In the genomic region with DNA sequence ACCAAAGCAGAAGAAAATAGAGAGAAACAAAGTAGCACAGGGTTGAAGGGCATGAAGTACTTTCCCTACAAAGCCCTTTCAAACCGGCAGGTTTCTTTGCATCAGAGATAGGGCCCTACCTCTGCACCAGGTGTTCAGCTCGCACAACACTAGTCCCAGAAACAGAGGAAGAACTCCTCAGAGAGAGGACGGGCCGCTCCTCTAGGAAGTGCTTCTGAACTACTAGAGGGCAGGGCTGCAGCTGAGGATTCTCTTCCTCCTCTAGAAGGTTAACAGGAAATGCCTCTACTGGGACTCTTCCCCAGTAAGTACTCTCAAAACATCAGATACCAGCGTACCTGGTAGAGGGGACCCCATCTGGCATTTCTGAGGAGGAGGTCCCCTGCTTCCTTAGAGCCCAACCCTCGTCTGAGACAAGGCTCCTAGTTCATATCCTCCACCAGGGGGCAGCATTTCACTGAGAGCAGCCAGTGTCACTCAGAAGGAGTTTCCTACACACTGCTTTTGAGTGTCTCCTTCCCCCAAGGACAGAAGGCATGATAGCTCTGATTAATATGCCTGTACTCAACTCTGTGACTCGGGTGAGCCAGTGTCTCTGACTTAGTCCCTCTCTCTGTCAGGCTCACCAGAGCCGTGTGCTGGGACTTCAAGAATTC, we compare ENCODE assay signal across 8 mouse cellular contexts.
DNase-seq lines count a peak whose midpoint lies in the region; ATAC-seq and TF ChIP-seq lines count a peak whose summit lies in the region.

No protein-coding gene starts in this region.

- no peak for TF ChIP-seq POLR2A in MEL (IDR thresholded peaks at IDR 0.05; ENCODE audit: control insufficient read depth in 1 of 2, insufficient read depth in 1 of 2, low read depth in 1 of 2, low read length in 2 of 2, poor library complexity in 1 of 2)

- H3K9ac ChIP-seq in MEL (ENCODE audit: control insufficient read depth, low read depth, low read length, poor library complexity, severe bottlenecking): no peak overlapping the region
- no peak overlapping the region for H3K9ac ChIP-seq in kidney, embryonic 16.5 days (replicated peaks; ENCODE audit: low read length)
- H3K9ac ChIP-seq in lung, postnatal 0 days (replicated peaks; ENCODE audit: low read depth): no peak overlapping the region

- H3K4me2 ChIP-seq in kidney, embryonic 16.5 days (replicated peaks; ENCODE audit: low read depth, low read length): no peak overlapping the region
- H3K4me2 ChIP-seq in lung, postnatal 0 days (replicated peaks; ENCODE audit: low read depth, low read length): no peak overlapping the region

- no peak overlapping the region for H3ac ChIP-seq in C2C12 (ENCODE audit: control insufficient read depth, insufficient read length, low read depth)

- WGBS in kidney, embryonic 16.5 days: 42% methylated on average over 8 of the region's 8 CpGs
- WGBS in lung, postnatal 0 days: 27% methylated on average over 8 of the region's 8 CpGs

- H3K9me3 ChIP-seq in MEL (replicated peaks; ENCODE audit: insufficient read depth, low read length): no peaks in the 10 kb centered on the region
- no peaks in the 10 kb centered on the region for H3K9me3 ChIP-seq in kidney, embryonic 16.5 days (ENCODE audit: low read length)
- no peaks in the 10 kb centered on the region for H3K9me3 ChIP-seq in lung, postnatal 0 days (ENCODE audit: low read length)

- DNase-seq in MEL (ENCODE audit: low read depth, low spot score): peak; percentile 69
- DNase-seq in cerebellum, postnatal 10 days: peak; percentile 79 to 84
- peak; percentile 15 for DNase-seq in heart, adult 8-10 months (ENCODE audit: low spot score)
- DNase-seq in lung, postnatal 0 days (ENCODE audit: low spot score): peak; percentile 86
- DNase-seq in right cerebral cortex, adult 18-20 months: peak; percentile 35
- DNase-seq in urinary bladder, postnatal 10 days (ENCODE audit: low spot score): no peak

- H3K79me3 ChIP-seq in C2C12 (ENCODE audit: low read depth): no peaks in the 10 kb centered on the region

- peaks cover 75% of the 10 kb centered on the region for H3K27me3 ChIP-seq in C2C12 (ENCODE audit: control insufficient read depth, insufficient read depth, insufficient read length)
- peaks cover 0 to 7% of the 10 kb centered on the region in 2 experiments for H3K27me3 ChIP-seq in MEL (ENCODE audit: control insufficient read depth in 1 of 2, insufficient read depth in 2 of 2, low read length in 2 of 2)
- no peaks in the 10 kb centered on the region for H3K27me3 ChIP-seq in kidney, embryonic 16.5 days (ENCODE audit: insufficient read depth, low read length)
- H3K27me3 ChIP-seq in lung, postnatal 0 days (replicated peaks; ENCODE audit: insufficient read depth, low read length): no peaks in the 10 kb centered on the region

- no peak overlapping the region for H3K27ac ChIP-seq in MEL (ENCODE audit: control insufficient read depth, low read depth, low read length)
- no peak overlapping the region for H3K27ac ChIP-seq in kidney, embryonic 16.5 days (ENCODE audit: low read length)
- no peak overlapping the region for H3K27ac ChIP-seq in lung, postnatal 0 days (ENCODE audit: low read length)

- H3K79me2 ChIP-seq in C2C12 (ENCODE audit: control insufficient read depth, insufficient read depth): no peaks in the 10 kb centered on the region
- no peaks in the 10 kb centered on the region for H3K79me2 ChIP-seq in MEL (ENCODE audit: control insufficient read depth, insufficient read depth, low read length, poor library complexity)

- H3K36me3 ChIP-seq in C2C12 (ENCODE audit: control insufficient read depth, insufficient read depth) (no peaks in the 10 kb centered on the region), MEL (ENCODE audit: control insufficient read depth in 1 of 2, insufficient read depth in 2 of 2, low read length in 2 of 2) (no peaks in the 10 kb centered on the region)
- no peaks in the 10 kb centered on the region for H3K36me3 ChIP-seq in kidney, embryonic 16.5 days (ENCODE audit: insufficient read depth, low read length)
- no peaks in the 10 kb centered on the region for H3K36me3 ChIP-seq in lung, postnatal 0 days (ENCODE audit: insufficient read depth, low read length)

- ATAC-seq in kidney, embryonic 16.5 days (ENCODE audit: low FRiP score, low TSS enrichment): peak; percentile 63; the same call in 1 of the 2 replicates
- ATAC-seq in lung, postnatal 0 days: peak; percentile 72

- TF ChIP-seq RAD21 in MEL (IDR thresholded peaks at IDR 0.05; ENCODE audit: low read depth, low read length): peak; percentile 71

- TF ChIP-seq CTCF in C2C12 (IDR thresholded peaks at IDR 0.05; ENCODE audit: control insufficient read depth, insufficient read depth, insufficient read length) (peak; percentile 62), MEL (IDR thresholded peaks at IDR 0.05 in 2 of 3, conservative IDR thresholded peaks at IDR 0.05 in 1 of 3; ENCODE audit: control insufficient read depth in 1 of 3, insufficient read depth in 1 of 3, low read depth in 2 of 3, low read length in 3 of 3, poor library complexity in 1 of 3, severe bottlenecking in 1 of 3) (peak; percentile 86 to 87 (median 86))
- TF ChIP-seq CTCF in lung, postnatal 0 days (IDR thresholded peaks at IDR 0.05): peak; percentile 97

- TF ChIP-seq EP300 in MEL (IDR thresholded peaks at IDR 0.05; ENCODE audit: low read depth in 1 of 2, low read length in 2 of 2): no peak
- TF ChIP-seq EP300 in lung, postnatal 0 days (IDR thresholded peaks at IDR 0.05): no peak

- no peak overlapping the region for H3K4me3 ChIP-seq in C2C12 (ENCODE audit: insufficient read depth, poor library complexity, severe bottlenecking)
- H3K4me3 ChIP-seq in MEL (ENCODE audit: control insufficient read depth in 1 of 2, insufficient read depth in 1 of 2, low read depth in 2 of 2, low read length in 2 of 2): no peak overlapping the region
- no peak overlapping the region for H3K4me3 ChIP-seq in kidney, embryonic 16.5 days (ENCODE audit: low read length)
- no peak overlapping the region for H3K4me3 ChIP-seq in lung, postnatal 0 days (ENCODE audit: low read depth, low read length)

- H3K4me1 ChIP-seq in MEL (ENCODE audit: control insufficient read depth in 1 of 2, insufficient read depth in 2 of 2, low read length in 2 of 2): no peaks in the 10 kb centered on the region
- no peaks in the 10 kb centered on the region for H3K4me1 ChIP-seq in kidney, embryonic 16.5 days (ENCODE audit: insufficient read depth, low read length)
- H3K4me1 ChIP-seq in lung, postnatal 0 days (ENCODE audit: insufficient read depth, low read depth, low read length): no peaks in the 10 kb centered on the region

TF ChIP-seq in C2C12, 6 proteins besides CTCF, POLR2A, EP300 and RAD21:
- TF ChIP-seq MAX (IDR thresholded peaks at IDR 0.05): no peak
- no peak for TF ChIP-seq CEBPB (IDR thresholded peaks at IDR 0.05; ENCODE audit: low read depth)

TF ChIP-seq in MEL, 35 proteins besides CTCF, POLR2A, EP300 and RAD21:
- TF ChIP-seq SMC3 (IDR thresholded peaks at IDR 0.05; ENCODE audit: low read depth, low read length) (peak; percentile 77), GABPA (IDR thresholded peaks at IDR 0.05; ENCODE audit: low read depth, low read length) (no peak), ELF1 (IDR thresholded peaks at IDR 0.05; ENCODE audit: low read depth, low read length) (no peak), MAX (IDR thresholded peaks at IDR 0.05; ENCODE audit: low read length) (no peak), ZKSCAN1 (IDR thresholded peaks at IDR 0.05; ENCODE audit: low read depth, low read length) (no peak), ZMIZ1 (IDR thresholded peaks at IDR 0.05; ENCODE audit: low read depth, low read length) (no peak), E2F4 (IDR thresholded peaks at IDR 0.05; ENCODE audit: borderline replicate concordance, low read depth, low read length) (no peak), MXI1 (IDR thresholded peaks at IDR 0.05; ENCODE audit: low read depth, low read length) (no peak), ZC3H11A (IDR thresholded peaks at IDR 0.05; ENCODE audit: low read depth, low read length) (peak; percentile 45), GATA1 (IDR thresholded peaks at IDR 0.05; ENCODE audit: low read depth, low read length) (no peak), TCF12 (IDR thresholded peaks at IDR 0.05; ENCODE audit: low read depth, low read length) (no peak), MAFK (IDR thresholded peaks at IDR 0.05; ENCODE audit: borderline replicate concordance, low read depth, low read length) (no peak), HCFC1 (IDR thresholded peaks at IDR 0.05; ENCODE audit: low read depth, low read length) (no peak)
